Mouse (Mus musculus) thymus, adult 2 months (tissue): Measurements from ENCODE around the gene Slfn2. TPM values are rescaled to one million over a fixed set of nuclear protein-coding genes. Genes with fewer than 3 reads are reported as not detected.

Source experiments
- DNase-seq: peaks from one replicate; pipeline ENCODE4 v3.0.0; 2021
- H3K27ac ChIP-seq: fragments of 200-500 bp; 2 replicates; pipeline ENCODE4 v1.5.1; 2012; ENCODE audit warnings: low read length, control low read depth; ENCODE audit not compliant: control insufficient read depth, insufficient read depth
- H3K27me3 ChIP-seq: fragments of 200-500 bp; 2 replicates; pipeline ENCODE4 v1.6.1; 2012; ENCODE audit warnings: mild to moderate bottlenecking, low read length, moderate library complexity, mixed read lengths; ENCODE audit not compliant: control insufficient read depth, insufficient read depth
- H3K36me3 ChIP-seq: fragments of 200-500 bp; 2 replicates; pipeline ENCODE4 v1.6.1; 2012; ENCODE audit warnings: mild to moderate bottlenecking, low read length, moderate library complexity; ENCODE audit not compliant: control insufficient read depth, insufficient read depth
- H3K4me1 ChIP-seq: fragments of 200-500 bp; replicated peaks from 2 replicates; pipeline ENCODE4 v1.6.1; 2012; ENCODE audit warnings: low read length; ENCODE audit not compliant: control insufficient read depth, insufficient read depth
- H3K4me3 ChIP-seq: fragments of 200-500 bp; 2 replicates; pipeline ENCODE4 v1.5.1; 2012; ENCODE audit warnings: mild to moderate bottlenecking, low read length, control low read depth, moderate library complexity; ENCODE audit not compliant: control insufficient read depth, insufficient read depth
- CTCF ChIP-seq: fragments of 200-500 bp; IDR thresholded peaks from 2 replicates; pipeline ENCODE4 v1.5.1; 2012; ENCODE audit warnings: mild to moderate bottlenecking, control low read depth, low read length, moderate library complexity, borderline replicate concordance; ENCODE audit not compliant: control insufficient read depth, poor library complexity, insufficient read depth; ENCODE audit errors: extremely low read depth
- POLR2A ChIP-seq: fragments of 200-500 bp; IDR thresholded peaks from 2 replicates; pipeline ENCODE4 v1.6.1; 2012; ENCODE audit warnings: mild to moderate bottlenecking, low read length, control low read depth, moderate library complexity; ENCODE audit not compliant: control insufficient read depth, poor library complexity, insufficient read depth; ENCODE audit errors: extremely low read depth
- WGBS: fragments of 180-500 bp; shearing (Covaris S2); methylation state at CpG from one replicate; pipeline ENCODE4 v1.1.7; 2018; 5-methylcytosine and 5-hydroxymethylcytosine counted together
- polyA plus RNA-seq: library from polyadenylated mRNA; depleted of rRNA; stranded (reverse); fragments of >200 nt; gene quantifications from 2 replicates; pipeline ENCODE4 v1.2.3, GENCODE M21; 2012

Slfn2 gene
- polyA plus RNA-seq, 1 experiment = 44.7 TPM

DNA sequence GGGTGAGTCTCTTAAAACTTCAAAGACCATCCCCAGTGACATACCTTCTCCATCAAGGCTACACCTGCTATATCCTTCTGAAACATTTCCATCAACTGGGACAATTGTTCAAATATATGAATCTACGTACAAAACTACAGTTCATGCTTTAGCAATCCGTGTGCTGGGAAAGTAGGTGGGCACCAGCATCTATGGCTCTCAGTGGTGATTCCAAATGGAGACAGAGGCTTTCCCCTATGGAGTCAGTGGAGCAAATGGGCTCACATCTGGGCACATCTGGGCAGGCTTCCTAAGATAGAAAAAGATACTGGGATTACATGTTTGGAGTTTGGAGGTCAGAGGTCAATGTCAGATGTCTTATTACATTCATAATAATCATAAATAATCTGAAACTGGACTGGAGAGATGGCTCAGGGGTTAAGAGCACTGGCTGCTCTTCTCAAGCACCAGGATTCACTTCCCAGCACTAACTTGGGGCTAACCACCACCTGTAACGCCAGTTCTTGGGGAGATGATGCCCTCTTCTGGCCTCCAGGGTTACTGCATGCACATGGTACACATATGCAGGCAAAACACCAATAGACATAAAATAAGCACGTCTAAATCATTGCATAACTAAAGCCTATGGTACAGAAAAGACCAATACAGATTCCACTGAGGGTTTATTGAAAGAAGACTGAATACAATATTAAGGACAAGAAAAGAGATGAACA, 3.2 kb downstream of the Slfn2 start:
- whole genome bisulfite sequencing = 97% methylated on average over 4 of the region's 4 CpGs
- no peak overlapping the region for H3K27ac ChIP-seq
- no peak overlapping the region for H3K4me3 ChIP-seq
- DNase-seq = peak; percentile 31
- H3K4me1 ChIP-seq = peaks cover 10% of the 10 kb centered on the region
- no peaks in the 10 kb centered on the region for H3K27me3 ChIP-seq
- peaks cover 31% of the 10 kb centered on the region for H3K36me3 ChIP-seq
- TF ChIP-seq CTCF = no peak
- TF ChIP-seq POLR2A = no peak

DNA sequence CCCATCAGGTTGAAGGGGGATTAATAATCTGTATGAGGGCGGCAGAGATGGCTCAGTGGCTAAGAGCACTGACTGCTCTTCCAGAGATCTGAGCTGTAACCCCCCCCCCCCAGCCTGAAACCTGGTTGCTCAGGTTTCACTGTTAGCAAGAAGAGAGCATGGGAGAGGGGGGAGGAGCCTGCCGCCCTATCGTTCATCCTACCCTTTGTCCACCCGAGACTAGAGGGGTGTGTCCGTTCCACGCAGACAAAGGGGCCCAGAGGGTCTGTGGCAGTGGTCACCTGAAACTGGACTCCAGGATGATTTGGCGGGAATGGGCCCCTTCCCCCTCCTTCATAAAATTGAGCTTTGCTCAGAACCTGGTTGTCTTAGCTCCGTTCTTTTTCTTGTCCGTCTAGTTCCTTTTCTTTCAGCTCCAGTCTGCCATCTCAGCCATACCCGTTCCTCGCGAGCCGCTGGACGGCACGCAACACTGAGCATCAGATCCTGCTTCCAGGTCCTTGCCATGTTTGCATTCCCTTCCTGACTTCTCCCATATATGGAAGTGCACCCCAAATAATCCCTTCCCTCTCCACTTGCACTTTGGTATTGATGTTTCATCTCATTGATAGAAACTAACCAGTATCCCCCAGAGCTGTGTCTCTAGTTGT, 5.5 kb downstream of the Slfn2 start:
- no peak overlapping the region for H3K27ac ChIP-seq
- 92% methylated on average over 15 of the region's 15 CpGs for WGBS
- no peak overlapping the region for H3K4me3 ChIP-seq
- H3K36me3 ChIP-seq = peaks cover 31% of the 10 kb centered on the region
- TF ChIP-seq CTCF (no peak), POLR2A (no peak)
- H3K27me3 ChIP-seq = no peaks in the 10 kb centered on the region
- H3K4me1 ChIP-seq = peaks cover 2% of the 10 kb centered on the region; the same call in 1 of the 2 replicates
- no peak for DNase-seq

- Histone ChIP-seq H3K27me3 (no peaks in the 10 kb centered on the region), H3K4me3 (0 out of 2 replicates have a peak overlapping the region, but pooled peaks have one; percentile 21), H3K4me1 (peaks cover 22% of the 10 kb centered on the region), H3K27ac (peak overlapping the region; percentile 100), H3K36me3 (no peaks in the 10 kb centered on the region)
- peak; percentile 60; the same call in 1 of the 2 replicates for TF ChIP-seq POLR2A
- TF ChIP-seq CTCF = no peak
- 0% methylated on average over 3 of the region's 3 CpGs for WGBS
- DNase-seq = peak; percentile 79
These were observed 13.0 kb downstream of the Slfn2 start for GRCm38 (mm10) chr11:83077714-83078422.

DNA sequence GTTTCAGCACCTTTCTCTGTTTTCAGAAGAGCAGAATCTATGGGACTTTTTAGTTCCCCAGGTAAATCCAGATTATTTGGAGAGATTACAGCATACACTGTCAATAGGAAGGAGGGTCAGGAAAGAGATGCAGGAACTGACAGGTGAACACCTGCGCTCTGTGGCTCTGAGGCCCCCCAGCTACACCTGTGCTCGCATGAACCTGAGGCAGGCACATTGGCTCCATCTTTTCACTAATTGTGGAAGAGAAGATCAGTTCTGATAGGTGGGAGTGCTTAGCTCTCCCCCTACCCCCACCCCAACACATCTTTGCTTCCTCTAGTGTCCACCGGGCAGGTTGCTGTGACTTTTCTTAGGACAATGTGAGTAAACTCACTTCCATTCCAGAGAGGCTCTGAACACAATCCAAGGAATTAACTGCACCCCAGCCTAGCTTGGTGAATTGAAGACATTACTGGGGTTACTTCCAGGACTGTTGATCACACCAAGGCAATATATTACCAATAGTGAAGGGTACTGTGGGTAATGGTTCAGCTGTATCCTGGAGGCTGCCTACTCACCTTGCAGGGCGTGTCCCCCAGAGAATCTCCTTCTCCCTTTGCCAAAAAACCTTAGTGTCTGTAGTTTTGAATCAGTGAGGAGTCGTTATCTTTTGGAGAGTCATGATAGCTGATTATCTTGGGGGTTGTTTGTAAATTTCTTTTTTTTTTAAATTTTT, 13.7 kb downstream of the Slfn2 start:
- Histone ChIP-seq H3K36me3 (no peaks in the 10 kb centered on the region), H3K4me3 (peak overlapping the region; percentile 21; the same call in 1 of the 2 replicates), H3K27ac (peak overlapping the region; percentile 100), H3K4me1 (peaks cover 22% of the 10 kb centered on the region), H3K27me3 (no peaks in the 10 kb centered on the region)
- WGBS = 28% methylated on average over 5 of the region's 5 CpGs
- DNase-seq = peak; percentile 39
- TF ChIP-seq CTCF (no peak), POLR2A (no peak)

DNA sequence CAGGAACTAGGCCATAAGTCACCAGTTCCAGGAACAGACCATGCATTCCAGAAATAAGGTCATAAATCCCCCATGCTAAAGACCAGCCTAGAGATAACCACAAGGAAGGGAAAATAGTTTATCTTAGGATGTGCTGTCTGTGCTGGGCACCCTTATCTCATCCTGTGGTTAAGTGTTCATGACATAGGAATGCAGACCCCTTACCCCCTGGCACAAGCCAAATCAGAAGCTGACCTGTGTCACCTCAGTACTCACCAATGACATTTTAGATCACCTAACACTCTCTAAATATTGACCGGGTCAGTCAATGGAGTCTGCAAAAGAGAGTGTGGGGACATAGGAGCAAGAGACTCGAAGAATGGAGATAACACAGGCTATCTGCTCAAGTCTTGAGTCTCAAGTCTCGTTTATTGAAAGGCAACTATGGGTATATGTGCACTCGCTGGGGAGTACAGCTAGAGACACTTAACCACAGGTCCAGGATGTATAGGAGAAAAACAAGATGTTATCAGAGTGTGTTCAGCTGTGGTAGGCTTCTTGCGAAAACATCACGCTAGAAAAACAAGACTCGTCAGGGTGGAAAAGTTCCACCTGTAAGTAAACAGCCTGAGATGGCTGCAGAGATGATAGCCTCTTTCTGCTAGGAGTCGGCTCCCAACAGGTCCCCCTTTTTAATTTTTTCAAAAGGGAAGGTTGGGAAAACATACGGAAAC, 14.7 kb downstream of the Slfn2 start:
- Histone ChIP-seq H3K36me3 (no peaks in the 10 kb centered on the region), H3K27me3 (no peaks in the 10 kb centered on the region), H3K4me1 (peaks cover 22% of the 10 kb centered on the region), H3K4me3 (no peak overlapping the region), H3K27ac (peak overlapping the region; percentile 100)
- peak; percentile 68 for DNase-seq
- 17% methylated on average over 9 of the region's 9 CpGs for WGBS
- TF ChIP-seq CTCF (no peak), POLR2A (no peak)
